Mouse (Mus musculus) thymus, postnatal 36 days (tissue): ENCODE measurements around the gene Olfr1258.
"Not testable (repeated sequence)": the region's sequence is repeated elsewhere in the genome, so short reads cannot be mapped to it uniquely, and the experiment has no call there.

Source experiments
- DNase-seq, 2 experiments: peaks; one replicate each; pipeline ENCODE4 v3.0.0; 2022; ENCODE audit warnings: mixed read lengths in 2 of 2

The Olfr1258 gene

DNA sequence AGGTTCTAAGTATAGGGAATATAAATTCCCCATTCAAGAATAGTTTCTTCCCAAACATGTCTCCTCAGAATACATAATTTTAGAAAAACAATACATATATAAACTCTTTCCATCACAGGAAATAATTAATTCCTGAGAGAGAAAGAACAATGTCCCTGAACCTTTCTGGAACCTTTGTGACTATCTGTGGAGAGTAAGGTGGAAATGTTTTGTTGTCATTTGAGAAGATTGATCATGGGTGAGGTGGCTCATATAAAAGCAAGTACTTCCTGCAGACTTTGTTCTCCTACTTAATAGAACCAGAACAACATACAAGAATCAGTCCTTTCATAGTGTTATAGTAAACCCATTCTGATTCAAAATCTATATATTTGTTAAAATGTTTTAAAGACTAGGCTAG, at the start of gene Olfr1258:
Olfr1258 (plus strand) TSS at position 301 of the 400 bp plus-strand sequence.
- no peak for DNase-seq

DNA sequence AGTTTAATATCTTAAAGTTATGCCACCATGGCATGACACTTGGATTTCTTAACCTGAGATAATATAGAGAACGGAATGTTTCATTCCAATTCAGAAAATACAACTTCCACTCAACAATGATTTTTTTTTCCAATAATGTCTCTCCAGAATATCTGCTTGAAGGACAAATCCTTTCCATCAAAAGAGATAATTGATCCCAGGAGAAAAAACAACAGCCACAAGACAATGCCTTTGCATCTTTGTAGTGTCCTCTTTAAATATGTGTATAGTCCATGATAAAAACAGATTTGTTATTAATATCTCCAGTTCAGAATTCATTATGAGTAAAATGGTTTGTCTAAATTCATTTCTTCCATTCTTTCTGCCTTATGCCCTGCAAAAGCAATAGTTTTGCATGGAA, 49.0 kb upstream of the Olfr1258 start, which contains the start of gene Olfr1257:
Olfr1257 (plus strand) TSS at position 301 of the 400 bp plus-strand sequence.
- no peak for DNase-seq

DNA sequence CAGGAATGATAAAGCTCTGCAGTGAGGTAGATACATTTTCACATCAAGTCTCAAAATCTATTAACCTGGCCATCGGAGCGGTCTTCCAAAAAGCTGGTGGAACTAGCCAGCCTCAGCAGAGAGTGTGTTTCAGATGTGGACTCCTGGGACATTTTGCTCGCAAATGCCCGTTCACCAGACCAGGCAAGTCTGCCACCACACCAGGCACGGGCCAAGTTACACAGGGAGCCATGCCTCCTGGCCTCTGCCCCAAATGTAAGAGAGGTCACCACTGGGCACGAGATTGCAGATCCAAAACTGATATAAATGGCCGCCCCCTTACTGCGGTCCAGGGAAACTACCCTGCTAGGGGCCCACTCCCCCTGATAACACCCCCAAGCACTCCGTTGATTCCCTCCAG, 14.5 kb upstream of the Olfr1258 start:
- DNase-seq: not testable (repeated sequence)

DNA sequence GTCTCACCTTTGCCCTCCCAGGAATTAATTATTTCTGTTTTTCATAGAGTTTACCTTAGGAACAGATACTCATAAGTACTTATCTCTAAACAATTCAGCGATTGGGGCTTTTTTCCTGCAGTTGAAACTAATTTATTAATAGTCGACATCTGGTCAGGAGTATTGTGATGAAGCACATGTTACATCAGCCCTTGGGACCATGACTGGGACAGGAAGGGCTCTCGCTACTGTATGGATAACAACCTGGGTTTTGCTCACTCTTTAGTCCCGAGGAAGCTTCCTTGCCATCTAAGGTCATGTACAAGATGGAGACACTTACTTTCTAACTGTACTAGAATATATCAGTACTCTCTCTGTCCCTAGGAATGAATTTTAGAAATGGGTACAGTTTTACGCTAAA, 21.5 kb downstream of the Olfr1258 start, which contains the start of gene Olfr1259:
Olfr1259 (minus strand) TSS at position 101 of the 400 bp plus-strand sequence.
- DNase-seq: no peak

DNA sequence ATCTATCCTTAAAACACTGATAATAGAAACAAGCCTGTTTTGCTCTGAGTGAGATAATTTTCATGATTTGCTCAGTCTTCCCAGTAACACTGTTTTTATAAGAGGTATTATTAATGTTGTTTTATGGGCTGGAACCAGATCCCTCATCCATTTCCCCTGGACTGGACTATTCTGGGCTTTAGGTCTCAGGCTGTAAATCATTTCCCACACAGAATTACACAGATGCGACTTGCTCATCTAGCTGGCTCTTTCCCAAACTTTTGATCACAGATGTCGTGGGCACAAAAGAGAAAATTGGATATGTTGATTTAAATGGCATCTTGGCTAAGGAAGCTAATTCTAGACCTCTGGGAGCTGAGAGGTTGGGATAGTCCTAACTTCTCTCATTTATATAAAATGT, 47.1 kb downstream of the Olfr1258 start, which contains the start of gene Olfr1260:
Olfr1260 (plus strand) TSS at position 157 of the 400 bp plus-strand sequence.
- DNase-seq: no peak

DNA sequence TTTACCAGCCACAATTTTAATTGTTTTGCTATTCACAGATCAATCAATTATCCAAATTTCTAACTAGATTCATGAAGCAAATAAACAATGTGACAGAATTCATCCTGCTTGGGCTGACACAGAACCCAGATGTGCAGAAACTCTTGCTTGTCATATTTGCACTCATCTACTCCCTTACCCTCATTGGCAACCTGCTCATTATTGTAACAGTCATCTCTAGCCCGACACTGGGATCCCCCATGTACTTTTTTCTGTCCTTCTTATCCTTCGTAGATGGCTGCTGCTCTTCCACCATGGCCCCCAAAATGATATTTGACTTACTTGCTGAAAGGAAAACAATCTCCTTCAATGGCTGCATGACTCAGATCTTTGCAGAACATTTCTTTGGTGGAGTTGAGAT, 50.6 kb downstream of the Olfr1258 start:
- DNase-seq: no peak
